Mouse (Mus musculus) megakaryocyte-erythroid progenitor cell, adult 5-6 weeks (primary cell): ENCODE measurements at regions not wholly inside any gene's neighbourhood (a gene's known extent, or its start where the extent isn't known, plus 50 kb on each side); places are given as distances from the start of the nearest gene placed in this dataset.
A peak's percentile ranks its signal among the peaks of the same experiment; 100 is the strongest.

ENCODE experiments used
- ATAC-seq: replicated peaks from 2 replicates; pipeline ENCODE4 v1.8.0; 2016; ENCODE audit warnings: mild to moderate bottlenecking, inconsistent platforms; ENCODE audit not compliant: severe bottlenecking, poor library complexity, low FRiP score, low TSS enrichment

GRCm38 (mm10) chr2:103143985-103144384, 70.5 kb downstream of the Apip start:
- ATAC-seq: 0 out of 2 replicates have a peak, but pooled peaks have one; percentile 21

GRCm38 (mm10) chr2:103144420-103144819, 70.9 kb downstream of the Apip start:
- no peak for ATAC-seq

GRCm38 (mm10) chr2:103145058-103145457, 71.6 kb downstream of the Apip start:
- no peak for ATAC-seq

GRCm38 (mm10) chr2:103146132-103146531, 72.7 kb downstream of the Apip start:
- ATAC-seq: no peak

- no peak for ATAC-seq
These were observed 79.8 kb downstream of the Apip start for GRCm38 (mm10) chr2:103153261-103153660.

GRCm38 (mm10) chr2:103167741-103168140, 94.3 kb downstream of the Apip start:
- ATAC-seq: no peak

GRCm38 (mm10) chr2:103168266-103168665, 94.8 kb downstream of the Apip start:
- no peak for ATAC-seq

- ATAC-seq: no peak
These were observed 103.9 kb downstream of the Apip start for GRCm38 (mm10) chr2:103177361-103177760.

GRCm38 (mm10) chr2:103180298-103180927, 106.9 kb downstream of the Apip start:
- no peak for ATAC-seq

- no peak for ATAC-seq
These were observed 113.3 kb downstream of the Apip start for GRCm38 (mm10) chr2:103186751-103187260.

- no peak for ATAC-seq
These were observed 110.5 kb downstream of the Ehf start for GRCm38 (mm10) chr2:103192591-103192990.

GRCm38 (mm10) chr2:103200313-103200712, 102.8 kb downstream of the Ehf start:
- no peak for ATAC-seq

GRCm38 (mm10) chr2:103205046-103205445, 98.0 kb downstream of the Ehf start:
- ATAC-seq: no peak

GRCm38 (mm10) chr2:103208370-103208769, 94.7 kb downstream of the Ehf start:
- no peak for ATAC-seq

- no peak for ATAC-seq
These were observed 94.0 kb downstream of the Ehf start for GRCm38 (mm10) chr2:103209056-103209455.

GRCm38 (mm10) chr2:103209512-103209981, 93.5 kb downstream of the Ehf start:
- ATAC-seq: no peak

- ATAC-seq: no peak
These were observed 91.9 kb downstream of the Ehf start for GRCm38 (mm10) chr2:103211179-103211578.
